ENCODE assay signal across 8 mouse cellular contexts in genomic region chr12:85869423-85869822, GRCm38 (mm10). TPM values are rescaled to one million over a fixed set of nuclear protein-coding genes. Genes with fewer than 3 reads are reported as not detected.
DNase-seq lines count a peak whose midpoint lies in the region; ATAC-seq and TF ChIP-seq lines count a peak whose summit lies in the region.

No protein-coding gene starts in this region.

- H3K27ac ChIP-seq in embryonic fibroblast, embryonic 13.5 days (ENCODE audit: insufficient read depth, low read length), result peak overlapping the region; percentile 37; the same call in 1 of the 2 replicates
- H3K27ac ChIP-seq in heart, embryonic 14.5 days (replicated peaks in 1 of 2; ENCODE audit: control insufficient read depth in 1 of 2, insufficient read depth in 1 of 2, low read depth in 2 of 2, low read length in 2 of 2), result peak overlapping the region; percentile 42 to 75; a peak in 3 of 4 replicates
- H3K27ac ChIP-seq in lung, embryonic 15.5 days, result peak overlapping the region; percentile 80
- no peak overlapping the region for H3K27ac ChIP-seq in kidney, embryonic 14.5 days (ENCODE audit: low read depth, low read length)

- H3K9ac ChIP-seq in heart, embryonic 14.5 days (ENCODE audit: low read length), result no peak overlapping the region
- H3K9ac ChIP-seq in lung, embryonic 15.5 days, result no peak overlapping the region
- no peak overlapping the region for H3K9ac ChIP-seq in kidney, embryonic 14.5 days (ENCODE audit: low read depth, low read length)

- DNase-seq in urinary bladder, postnatal 14 days (ENCODE audit: low spot score), result peak; percentile 54
- no peak for DNase-seq in urinary bladder, adult 2 months (ENCODE audit: low spot score)
- peak; percentile 28 for DNase-seq in urinary bladder, postnatal 25 days (ENCODE audit: low spot score)
- DNase-seq in thymus, postnatal 4 days, result no peak

- no peak overlapping the region for H3K4me3 ChIP-seq in embryonic fibroblast, embryonic 13.5 days (ENCODE audit: insufficient read depth, low read length)
- H3K4me3 ChIP-seq in heart, embryonic 14.5 days (ENCODE audit: control insufficient read depth in 1 of 2, insufficient read depth in 1 of 2, low read depth in 1 of 2, low read length in 2 of 2), result no peak overlapping the region
- no peak overlapping the region for H3K4me3 ChIP-seq in lung, embryonic 15.5 days
- H3K4me3 ChIP-seq in kidney, embryonic 14.5 days (ENCODE audit: low read length), result no peak overlapping the region

- H3K27me3 ChIP-seq in heart, embryonic 14.5 days (ENCODE audit: control insufficient read depth, insufficient read depth, low read length), result no peaks in the 10 kb centered on the region
- no peaks in the 10 kb centered on the region for H3K27me3 ChIP-seq in lung, embryonic 15.5 days
- no peaks in the 10 kb centered on the region for H3K27me3 ChIP-seq in kidney, embryonic 14.5 days (ENCODE audit: control insufficient read depth, insufficient read depth, low read length)

- H3K9me3 ChIP-seq in heart, embryonic 14.5 days (ENCODE audit: control insufficient read depth, low read length), result no peaks in the 10 kb centered on the region
- H3K9me3 ChIP-seq in lung, embryonic 15.5 days, result no peaks in the 10 kb centered on the region
- H3K9me3 ChIP-seq in kidney, embryonic 14.5 days (ENCODE audit: control insufficient read depth, low read length), result no peaks in the 10 kb centered on the region

- 0 out of 2 replicates have a peak, but pooled peaks cover 11% of the 10 kb centered on the region for H3K36me3 ChIP-seq in heart, embryonic 14.5 days (ENCODE audit: control insufficient read depth, insufficient read depth, low read length)
- H3K36me3 ChIP-seq in lung, embryonic 15.5 days, result no peaks in the 10 kb centered on the region; the same call in 1 of the 2 replicates
- H3K36me3 ChIP-seq in kidney, embryonic 14.5 days (ENCODE audit: control insufficient read depth, insufficient read depth, low read length), result no peaks in the 10 kb centered on the region

- ATAC-seq in heart, embryonic 14.5 days (ENCODE audit: insufficient number of reproducible peaks, insufficient read depth, low FRiP score, low read depth), result peak; percentile 35; the same call in 1 of the 2 replicates
- peak; percentile 84 for ATAC-seq in lung, embryonic 15.5 days (ENCODE audit: borderline replicate concordance, extremely low read depth, low FRiP score, low TSS enrichment)
- ATAC-seq in kidney, embryonic 14.5 days (ENCODE audit: low FRiP score, low TSS enrichment), result no peak

- 17% methylated on average over 6 of the region's 6 CpGs for WGBS in heart, embryonic 14.5 days
- WGBS in lung, embryonic 15.5 days, result 19% methylated on average over 6 of the region's 6 CpGs
- WGBS in kidney, embryonic 14.5 days, result 63% methylated on average over 6 of the region's 6 CpGs

- TF ChIP-seq CTCF in embryonic fibroblast, embryonic 13.5 days (IDR thresholded peaks at IDR 0.05; ENCODE audit: borderline replicate concordance, insufficient read depth, low read length), result no peak

- H3K4me2 ChIP-seq in heart, embryonic 14.5 days (ENCODE audit: low read length), result no peak overlapping the region
- H3K4me2 ChIP-seq in lung, embryonic 15.5 days, result 0 out of 2 replicates have a peak overlapping the region, but pooled peaks have one; percentile 3
- no peak overlapping the region for H3K4me2 ChIP-seq in kidney, embryonic 14.5 days (replicated peaks; ENCODE audit: low read depth, low read length)

- no peak for TF ChIP-seq POLR2A in embryonic fibroblast, embryonic 13.5 days (IDR thresholded peaks at IDR 0.05; ENCODE audit: low read depth, low read length)

- H3K4me1 ChIP-seq in embryonic fibroblast, embryonic 13.5 days (ENCODE audit: control insufficient read depth, insufficient read depth, low read length), result peaks cover 5% of the 10 kb centered on the region; the same call in 1 of the 2 replicates
- H3K4me1 ChIP-seq in heart, embryonic 14.5 days (ENCODE audit: control insufficient read depth in 2 of 2, insufficient read depth in 2 of 2, low read length in 2 of 2), result peaks cover 5 to 15% of the 10 kb centered on the region in 2 experiments
- H3K4me1 ChIP-seq in lung, embryonic 15.5 days, result peaks cover 22% of the 10 kb centered on the region
- no peaks in the 10 kb centered on the region for H3K4me1 ChIP-seq in kidney, embryonic 14.5 days (ENCODE audit: control insufficient read depth, insufficient read depth, low read length)

RNA-seq across cellular contexts. Expression of gene Ttll5, which starts 45.0 kb away (rescaled TPM):
- polyA plus RNA-seq in urinary bladder, adult 2 months (2012; rRNA removed), result 7.3 and 9.3 TPM in 2 replicates
- 21.0 and 23.0 TPM in 2 replicates for polyA plus RNA-seq in embryonic fibroblast, embryonic 13.5 days (2011; ENCODE audit: insufficient read length, low read depth, missing spikeins)
- 17.1 and 18.5 TPM in 2 replicates for polyA plus RNA-seq in heart, embryonic 14.5 days (2014; fragmentation: Nextera tagmentation; extraction: Ambion mirVana)
- 13.6 and 13.9 TPM in 2 replicates for polyA plus RNA-seq in lung, embryonic 15.5 days (2015; fragmentation: Nextera tagmentation; extraction: Ambion mirVana)
- 11.9 and 17.0 TPM in 2 replicates for polyA plus RNA-seq in kidney, embryonic 14.5 days (2014; fragmentation: Nextera tagmentation; extraction: Ambion mirVana)

RNA-seq across cellular contexts. Expression of gene Erg28, which starts 45.1 kb away (rescaled TPM):
- 44.2 and 60.2 TPM in 2 replicates for polyA plus RNA-seq in urinary bladder, adult 2 months (2012; rRNA removed)
- 106 and 150 TPM in 2 replicates for polyA plus RNA-seq in embryonic fibroblast, embryonic 13.5 days (2011; ENCODE audit: insufficient read length, low read depth, missing spikeins)
- polyA plus RNA-seq in heart, embryonic 14.5 days (2014; fragmentation: Nextera tagmentation; extraction: Ambion mirVana), result 58.1 and 59.3 TPM in 2 replicates
- polyA plus RNA-seq in lung, embryonic 15.5 days (2015; fragmentation: Nextera tagmentation; extraction: Ambion mirVana), result 111 and 114 TPM in 2 replicates
- 117 and 153 TPM in 2 replicates for polyA plus RNA-seq in kidney, embryonic 14.5 days (2014; fragmentation: Nextera tagmentation; extraction: Ambion mirVana)

Comparison
In these comparisons a context has a peak if more than half of its experiments do, and no peak if none do; other contexts are left out.
1. DNase-seq: peak in urinary bladder, postnatal 14 days (single experiment) and urinary bladder, postnatal 25 days (single experiment); none in urinary bladder, adult 2 months (single experiment) and thymus, postnatal 4 days (single experiment).